Mouse (Mus musculus) midbrain, postnatal 0 days (tissue): ENCODE data around the gene Pigs. TPM values are rescaled to one million over a fixed set of nuclear protein-coding genes. Genes with fewer than 3 reads are reported as not detected.

Experiments
- ATAC-seq: fragments of 200-750 bp; cut with Nextera tagmentation; 2 replicates; pipeline ENCODE4 v1.8.0; 2017; ENCODE audit warnings: moderate number of reproducible peaks, mild to moderate bottlenecking, moderate TSS enrichment, moderate library complexity; ENCODE audit not compliant: low FRiP score
- DNase-seq: peaks from one replicate; pipeline ENCODE4 v3.0.0-alpha.2; 2015; ENCODE audit warnings: low spot score
- H3K27ac ChIP-seq: fragments of 300-500 bp; sonication (generic); 2 replicates; pipeline ENCODE4 v1.5.1; 2014; ENCODE audit warnings: low read depth, mild to moderate bottlenecking, low read length, mixed read lengths
- H3K27me3 ChIP-seq: fragments of 300-500 bp; sonication (generic); 2 replicates; pipeline ENCODE4 v1.6.1; 2014; ENCODE audit warnings: low read length, control low read depth, mixed read lengths; ENCODE audit not compliant: insufficient read depth
- H3K36me3 ChIP-seq: fragments of 300-500 bp; sonication (generic); 2 replicates; pipeline ENCODE4 v1.6.1; 2014; ENCODE audit warnings: low read length, control low read depth, mixed read lengths; ENCODE audit not compliant: insufficient read depth
- H3K4me1 ChIP-seq: fragments of 300-500 bp; sonication (generic); 2 replicates; pipeline ENCODE4 v1.6.1; 2014; ENCODE audit warnings: mild to moderate bottlenecking, control low read depth, antibody characterized with exemption, low read length, mixed read lengths; ENCODE audit not compliant: insufficient read depth
- H3K4me2 ChIP-seq: fragments of 300-500 bp; sonication (generic); 2 replicates; pipeline ENCODE4 v1.6.1; 2014; ENCODE audit warnings: low read depth, mild to moderate bottlenecking, low read length, mixed read lengths; ENCODE audit not compliant: poor library complexity, severe bottlenecking
- H3K4me3 ChIP-seq: fragments of 300-500 bp; sonication (generic); 2 replicates; pipeline ENCODE4 v1.5.1; 2014; ENCODE audit warnings: low read depth, mild to moderate bottlenecking, low read length, moderate library complexity
- H3K9ac ChIP-seq: fragments of 300-500 bp; sonication (generic); replicated peaks from 2 replicates; pipeline ENCODE4 v1.6.1; 2014; ENCODE audit warnings: mild to moderate bottlenecking, low read length, moderate library complexity, mixed read lengths; ENCODE audit not compliant: poor library complexity, severe bottlenecking
- H3K9me3 ChIP-seq: fragments of 300-500 bp; sonication (generic); 2 replicates; pipeline ENCODE4 v1.6.1; 2016; ENCODE audit warnings: low read length, control low read depth
- CTCF ChIP-seq: IDR thresholded peaks from 2 replicates; pipeline ENCODE4 v1.5.1; 2016; ENCODE audit warnings: antibody characterized with exemption, mild to moderate bottlenecking
- WGBS: fragments of 180-500 bp; shearing (Covaris S2); extraction: QIAGEN DNeasy Blood & Tissue Kit; methylation state at CpG from one replicate; pipeline ENCODE4 v1.1.7; 2014; 5-methylcytosine and 5-hydroxymethylcytosine counted together
- polyA plus RNA-seq: library from polyadenylated mRNA; unstranded; fragments of >200 nt; fragmentation: Nextera tagmentation; extraction: Ambion mirVana; gene quantifications from 2 replicates; pipeline ENCODE4 v1.2.1, GENCODE M21; 2015
- total RNA-seq: library from RNA; depleted of rRNA; stranded (reverse); fragments of >200 nt; gene quantifications from 2 replicates; pipeline ENCODE4 v1.2.3, GENCODE M21; 2014; rRNA removed

Gene Pigs
- total and polyA plus RNA-seq, 2 experiments from 2014 or later = 62.4 to 82.6 TPM

DNA sequence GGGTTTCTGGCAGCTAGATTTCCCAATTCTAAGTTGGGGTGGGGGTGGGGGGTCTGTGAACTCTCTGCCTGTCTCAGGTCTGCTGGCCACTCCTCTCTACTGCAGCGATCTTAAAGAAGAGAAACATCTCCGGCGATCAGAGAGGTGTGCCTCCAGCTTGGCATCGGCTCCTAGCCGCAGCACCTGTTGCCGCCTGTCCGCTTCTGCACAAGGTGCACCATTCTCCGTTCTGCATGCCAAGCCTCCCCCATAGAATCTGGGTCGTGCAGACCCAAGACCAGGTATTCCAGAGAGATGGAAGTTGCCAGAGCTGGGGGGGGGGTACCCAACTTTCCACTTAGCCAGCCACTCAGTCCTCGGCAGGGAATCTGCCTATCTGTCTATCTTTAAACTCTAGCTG is 57.6 kb downstream of the Pigs start:
- TF ChIP-seq CTCF = no peak
- Histone ChIP-seq H3K36me3 (no peaks in the 10 kb centered on the region), H3K4me2 (no peak overlapping the region), H3K9ac (no peak overlapping the region), H3K4me3 (no peak overlapping the region), H3K27ac (no peak overlapping the region), H3K9me3 (no peaks in the 10 kb centered on the region), H3K4me1 (no peaks in the 10 kb centered on the region), H3K27me3 (no peaks in the 10 kb centered on the region)
- ATAC-seq = no peak
- DNase-seq = no peak
- WGBS = 86% methylated on average over 10 of the region's 10 CpGs

- WGBS = 81% methylated on average over 14 of the region's 14 CpGs
- TF ChIP-seq CTCF = no peak
- DNase-seq = no peak
Measured at GRCm38 (mm10) chr11:78386508-78387043, 58.4 kb downstream of the Pigs start, which contains the start of gene Foxn1. Gene Foxn1 (minus strand): TSS chr11:78386558.

More at GRCm38 (mm10) chr11:78386508-78387043, 58.4 kb downstream of the Pigs start, which contains the start of gene Foxn1:
- no peaks in the 10 kb centered on the region for H3K4me1 ChIP-seq
- H3K36me3 ChIP-seq = no peaks in the 10 kb centered on the region
- no peaks in the 10 kb centered on the region for H3K27me3 ChIP-seq
- H3K27ac ChIP-seq = no peak within 1 kb of the TSS
- H3K9me3 ChIP-seq = no peaks in the 10 kb centered on the region
- H3K4me2 ChIP-seq = no peak within 1 kb of the TSS
- H3K9ac ChIP-seq = no peak within 1 kb of the TSS
- ATAC-seq = no peak
- no peak within 1 kb of the TSS for H3K4me3 ChIP-seq

Other genes starting within 250 kb of the Pigs start
- gene Eral1, start 248.0 kb upstream of the Pigs start, total RNA-seq = 30.7 and 39.2 TPM in 2 replicates
- 26.1 and 27.4 TPM in 2 replicates for gene Eral1, start 248.0 kb upstream of the Pigs start, polyA plus RNA-seq
- gene Fam222b, start 233.8 kb upstream of the Pigs start, total RNA-seq = 27.2 and 34.5 TPM in 2 replicates
- gene Fam222b, start 233.8 kb upstream of the Pigs start, polyA plus RNA-seq = 28.2 and 29.1 TPM in 2 replicates
- 80.5 and 89.5 TPM in 2 replicates for gene Traf4, start 162.8 kb upstream of the Pigs start, total RNA-seq
- gene Traf4, start 162.8 kb upstream of the Pigs start, polyA plus RNA-seq = 68.4 and 71.1 TPM in 2 replicates
- gene Nek8, start 151.7 kb upstream of the Pigs start, total RNA-seq = 7.1 and 7.6 TPM in 2 replicates
- 4.5 and 5.7 TPM in 2 replicates for gene Nek8, start 151.7 kb upstream of the Pigs start, polyA plus RNA-seq
- gene Tlcd1, start 151.7 kb upstream of the Pigs start, total RNA-seq = 12.6 and 24.0 TPM in 2 replicates
- 18.1 and 25.4 TPM in 2 replicates for gene Tlcd1, start 151.7 kb upstream of the Pigs start, polyA plus RNA-seq
- 753 and 863 TPM in 2 replicates for gene Rpl23a, start 144.8 kb upstream of the Pigs start, total RNA-seq
- gene Rpl23a, start 144.8 kb upstream of the Pigs start, polyA plus RNA-seq = 853 and 860 TPM in 2 replicates
- gene Rab34, start 140.0 kb upstream of the Pigs start, total RNA-seq = 71.3 and 78.4 TPM in 2 replicates
- gene Rab34, start 140.0 kb upstream of the Pigs start, polyA plus RNA-seq = 65.0 and 65.5 TPM in 2 replicates
- gene Proca1, start 135.0 kb upstream of the Pigs start, total RNA-seq = 1.0 TPM in 2 replicates
- gene Proca1, start 135.0 kb upstream of the Pigs start, polyA plus RNA-seq = 3.3 and 4.8 TPM in 2 replicates
- 76.3 and 106 TPM in 2 replicates for gene Sdf2, start 82.7 kb upstream of the Pigs start, total RNA-seq
- 114 and 115 TPM in 2 replicates for gene Sdf2, start 82.7 kb upstream of the Pigs start, polyA plus RNA-seq
- 37.4 and 37.6 TPM in 2 replicates for gene Supt6, start 82.4 kb upstream of the Pigs start, total RNA-seq
- 19.0 and 19.4 TPM in 2 replicates for gene Supt6, start 82.4 kb upstream of the Pigs start, polyA plus RNA-seq
- gene 2610507B11Rik, start 66.7 kb upstream of the Pigs start, total RNA-seq = 71.1 and 71.4 TPM in 2 replicates
- gene 2610507B11Rik, start 66.7 kb upstream of the Pigs start, polyA plus RNA-seq = 40.8 and 49.2 TPM in 2 replicates
- 0.22 and 0.38 TPM in 2 replicates for gene BC030499, start 37.6 kb upstream of the Pigs start, total RNA-seq
- gene BC030499, start 37.6 kb upstream of the Pigs start, polyA plus RNA-seq = 0.12 TPM in 1 of 2 replicates, not detected in the other
- 3.1 and 3.6 TPM in 2 replicates for gene Spag5, start 26.9 kb upstream of the Pigs start, total RNA-seq
- 2.2 and 2.4 TPM in 2 replicates for gene Spag5, start 26.9 kb upstream of the Pigs start, polyA plus RNA-seq
- gene Aldoc, start 5.4 kb upstream of the Pigs start, total RNA-seq = 265 and 359 TPM in 2 replicates
- 224 and 305 TPM in 2 replicates for gene Aldoc, start 5.4 kb upstream of the Pigs start, polyA plus RNA-seq
- 93.5 and 141 TPM in 2 replicates for gene Unc119, start 15.1 kb downstream of the Pigs start, total RNA-seq
- 79.6 and 83.4 TPM in 2 replicates for gene Unc119, start 15.1 kb downstream of the Pigs start, polyA plus RNA-seq
- gene Foxn1, start 58.1 kb downstream of the Pigs start, total RNA-seq = not detected in 2 replicates
- not detected in 2 replicates for gene Foxn1, start 58.1 kb downstream of the Pigs start, polyA plus RNA-seq
- not detected in 2 replicates for gene Slc13a2, start 93.8 kb downstream of the Pigs start, total RNA-seq
- not detected in 2 replicates for gene Slc13a2, start 93.8 kb downstream of the Pigs start, polyA plus RNA-seq
- 15.0 and 17.5 TPM in 2 replicates for gene Slc46a1, start 137.3 kb downstream of the Pigs start, total RNA-seq
- 19.1 and 19.6 TPM in 2 replicates for gene Slc46a1, start 137.3 kb downstream of the Pigs start, polyA plus RNA-seq
- 63.2 and 66.3 TPM in 2 replicates for gene Sarm1, start 169.3 kb downstream of the Pigs start, total RNA-seq
- 39.8 and 40.1 TPM in 2 replicates for gene Sarm1, start 169.3 kb downstream of the Pigs start, polyA plus RNA-seq
- gene Vtn, start 170.7 kb downstream of the Pigs start, total RNA-seq = 114 and 120 TPM in 2 replicates
- gene Vtn, start 170.7 kb downstream of the Pigs start, polyA plus RNA-seq = 139 and 160 TPM in 2 replicates
- 0.71 TPM in 1 of 2 replicates, not detected in the other for gene Sebox, start 175.0 kb downstream of the Pigs start, total RNA-seq
- gene Sebox, start 175.0 kb downstream of the Pigs start, polyA plus RNA-seq = not detected in 2 replicates
- 46.2 and 48.2 TPM in 2 replicates for gene Tmem199, start 183.8 kb downstream of the Pigs start, total RNA-seq
- 92.4 and 96.0 TPM in 2 replicates for gene Tmem199, start 183.8 kb downstream of the Pigs start, polyA plus RNA-seq
- gene Poldip2, start 183.8 kb downstream of the Pigs start, total RNA-seq = 145 and 149 TPM in 2 replicates
- 159 and 176 TPM in 2 replicates for gene Poldip2, start 183.8 kb downstream of the Pigs start, polyA plus RNA-seq
- gene Tnfaip1, start 207.9 kb downstream of the Pigs start, total RNA-seq = 38.2 and 40.5 TPM in 2 replicates
- gene Tnfaip1, start 207.9 kb downstream of the Pigs start, polyA plus RNA-seq = 59.1 and 62.7 TPM in 2 replicates
- gene Ift20, start 207.9 kb downstream of the Pigs start, total RNA-seq = 133 and 155 TPM in 2 replicates
- gene Ift20, start 207.9 kb downstream of the Pigs start, polyA plus RNA-seq = 142 and 148 TPM in 2 replicates
- gene Tmem97, start 222.4 kb downstream of the Pigs start, total RNA-seq = 38.4 and 45.5 TPM in 2 replicates
- 41.4 and 42.6 TPM in 2 replicates for gene Tmem97, start 222.4 kb downstream of the Pigs start, polyA plus RNA-seq